Mouse (Mus musculus): ENCODE measurements around the gene Snd1.

- TF ChIP-seq FLI1 (IDR thresholded peaks at IDR 0.05; ENCODE audit: low read length): no peak
- no peak for TF ChIP-seq GATA1 (IDR thresholded peaks at IDR 0.05; ENCODE audit: borderline replicate concordance, low read length)
Observed at GRCm38 (mm10) chr6:28747931-28748670, 273.2 kb downstream of the Snd1 start.
